Comparison of ENCODE assay signal across 12 mouse cellular contexts in the genomic region with DNA sequence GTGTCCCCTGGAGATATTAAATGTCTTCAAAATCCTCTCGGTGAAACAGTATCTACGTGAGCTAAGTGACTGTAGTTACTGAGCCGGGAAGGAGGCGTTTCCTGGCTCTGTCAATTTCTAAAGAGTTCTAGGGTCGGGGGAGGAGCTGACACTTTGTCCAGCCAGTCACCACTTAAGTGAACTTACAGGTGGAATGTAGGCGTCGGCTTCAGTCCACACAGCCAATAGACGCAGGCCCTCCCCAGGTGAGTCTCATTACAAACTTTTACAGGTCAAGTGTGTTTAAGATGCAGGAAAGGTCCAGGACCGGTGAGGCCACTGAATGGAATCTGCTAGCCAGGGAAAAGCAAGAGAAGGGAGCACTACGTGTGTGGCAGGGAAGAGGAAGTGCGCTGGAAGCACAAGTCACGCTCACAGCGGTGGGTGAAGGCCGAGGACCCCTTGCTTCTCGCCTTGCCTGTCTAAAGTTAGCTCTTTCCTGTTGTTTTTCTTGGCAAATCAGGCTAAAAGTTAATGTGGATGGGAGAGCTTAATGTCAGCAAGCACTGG.
DNase-seq lines count a peak whose midpoint lies in the region; ATAC-seq and TF ChIP-seq lines count a peak whose summit lies in the region.
"Had no signal": no experiment of that assay in that cellular context is flagged by ENCODE, and none has a peak within 500 bp of the region (broad histone marks: within the 10 kb centered on the region; RNA-seq: fewer than 3 reads in every experiment).

No protein-coding gene starts in this region.

- intact Hi-C loops in left cerebral cortex, postnatal 25 days (cut with DNase I): loop anchor here (5.0 kb wide), 1 partner anchor 940 kb away; no protein-coding TSS in a partner anchor

- peak overlapping the region; percentile 20; the same call in 1 of the 2 replicates for H3K4me2 ChIP-seq in liver, postnatal 0 days (ENCODE audit: low read depth, low read length)
- H3K4me2 ChIP-seq in lung, embryonic 14.5 days: peak overlapping the region; percentile 27; the same call in 1 of the 2 replicates
- H3K4me2 ChIP-seq in stomach, postnatal 0 days (replicated peaks; ENCODE audit: low read depth): no peak overlapping the region; the same call in 1 of the 2 replicates
- H3K4me2 ChIP-seq: neural tube, embryonic 13.5 days had no signal

- 44% methylated on average over 15 of the region's 15 CpGs for WGBS in liver, postnatal 0 days (ENCODE audit: insufficient replicate concordance)
- WGBS in kidney, adult 2 months: 16% methylated on average over 15 of the region's 15 CpGs
- 21% methylated on average over 15 of the region's 15 CpGs for WGBS in lung, embryonic 14.5 days
- 44% methylated on average over 15 of the region's 15 CpGs for WGBS in stomach, postnatal 0 days

- H3K27ac ChIP-seq in liver, postnatal 0 days (ENCODE audit: low read depth): peak overlapping the region; percentile 22; the same call in 1 of the 2 replicates
- no peak overlapping the region for H3K27ac ChIP-seq in kidney, adult 2 months (ENCODE audit: insufficient read depth, low read depth, low read length)
- H3K27ac ChIP-seq in lung, embryonic 14.5 days (ENCODE audit: low read depth): no peak overlapping the region
- no peak overlapping the region for H3K27ac ChIP-seq in stomach, postnatal 0 days (replicated peaks)
- H3K27ac ChIP-seq: gastrocnemius, adult 2 months; neural tube, embryonic 13.5 days had no signal

- no peak overlapping the region for H3K9ac ChIP-seq in liver, postnatal 0 days (replicated peaks)
- no peak overlapping the region for H3K9ac ChIP-seq in lung, embryonic 14.5 days
- H3K9ac ChIP-seq in stomach, postnatal 0 days (ENCODE audit: low read length): no peak overlapping the region
- H3K9ac ChIP-seq: neural tube, embryonic 13.5 days had no signal

- H3K4me3 ChIP-seq in liver, postnatal 0 days (ENCODE audit: low read depth, low read length): no peak overlapping the region
- no peak overlapping the region for H3K4me3 ChIP-seq in kidney, adult 2 months (ENCODE audit: insufficient read depth, low read depth, low read length)
- no peak overlapping the region; the same call in 1 of the 2 replicates for H3K4me3 ChIP-seq in lung, embryonic 14.5 days (ENCODE audit: low read depth, low read length)
- H3K4me3 ChIP-seq in stomach, postnatal 0 days (ENCODE audit: low read depth, low read length): no peak overlapping the region
- H3K4me3 ChIP-seq: gastrocnemius, adult 2 months; neural tube, embryonic 13.5 days had no signal

- no peak for TF ChIP-seq CTCF in liver, postnatal 0 days (IDR thresholded peaks at IDR 0.05; ENCODE audit: low read depth)
- TF ChIP-seq CTCF in kidney, adult 2 months (conservative IDR thresholded peaks at IDR 0.05; ENCODE audit: insufficient read depth, insufficient read length, low read depth, low read length): no peak
- TF ChIP-seq CTCF in lung, embryonic 14.5 days (IDR thresholded peaks at IDR 0.05; ENCODE audit: low read depth): no peak
- TF ChIP-seq CTCF in stomach, postnatal 0 days (IDR thresholded peaks at IDR 0.05; ENCODE audit: low read depth): no peak

- no peaks in the 10 kb centered on the region for H3K4me1 ChIP-seq in liver, postnatal 0 days (ENCODE audit: insufficient read depth)
- no peaks in the 10 kb centered on the region for H3K4me1 ChIP-seq in kidney, adult 2 months (ENCODE audit: control insufficient read depth, insufficient read depth, low read length)
- 0 out of 2 replicates have a peak, but pooled peaks cover 3% of the 10 kb centered on the region for H3K4me1 ChIP-seq in lung, embryonic 14.5 days (ENCODE audit: insufficient read depth)
- no peaks in the 10 kb centered on the region for H3K4me1 ChIP-seq in stomach, postnatal 0 days (replicated peaks; ENCODE audit: control insufficient read depth, insufficient read depth)

- ATAC-seq in liver, postnatal 0 days: no peak
- 0 out of 2 replicates have a peak, but pooled peaks have one; percentile 47 for ATAC-seq in lung, embryonic 14.5 days (ENCODE audit: insufficient read depth)
- peak; percentile 90 for ATAC-seq in stomach, postnatal 0 days (ENCODE audit: low FRiP score, low TSS enrichment)
- no peak for ATAC-seq in cerebellum, adult (ENCODE audit: insufficient number of reproducible peaks, low FRiP score, low TSS enrichment)

- no peak for TF ChIP-seq POLR2A in kidney, adult 2 months (IDR thresholded peaks at IDR 0.05; ENCODE audit: low read depth, low read length)

- H3K36me3 ChIP-seq in liver, postnatal 0 days (replicated peaks; ENCODE audit: insufficient read depth, low read length): no peaks in the 10 kb centered on the region
- no peaks in the 10 kb centered on the region for H3K36me3 ChIP-seq in kidney, adult 2 months (ENCODE audit: control insufficient read depth, insufficient read depth, low read length)
- H3K36me3 ChIP-seq in lung, embryonic 14.5 days (ENCODE audit: insufficient read depth): no peaks in the 10 kb centered on the region
- no peaks in the 10 kb centered on the region for H3K36me3 ChIP-seq in stomach, postnatal 0 days (ENCODE audit: control insufficient read depth, insufficient read depth, low read length)
- H3K36me3 ChIP-seq: neural tube, embryonic 13.5 days had no signal

- no peaks in the 10 kb centered on the region for H3K27me3 ChIP-seq in liver, postnatal 0 days (ENCODE audit: insufficient read depth, low read length)
- no peaks in the 10 kb centered on the region for H3K27me3 ChIP-seq in kidney, adult 2 months (replicated peaks; ENCODE audit: control insufficient read depth, insufficient read depth, low read length)
- H3K27me3 ChIP-seq in lung, embryonic 14.5 days (ENCODE audit: insufficient read depth, low read length): no peaks in the 10 kb centered on the region
- no peaks in the 10 kb centered on the region for H3K27me3 ChIP-seq in stomach, postnatal 0 days (ENCODE audit: control insufficient read depth, insufficient read depth, low read length)
- H3K27me3 ChIP-seq: neural tube, embryonic 13.5 days had no signal

- no peaks in the 10 kb centered on the region for H3K9me3 ChIP-seq in liver, postnatal 0 days (ENCODE audit: low read length)
- H3K9me3 ChIP-seq in lung, embryonic 14.5 days (ENCODE audit: low read depth, low read length): no peaks in the 10 kb centered on the region
- no peaks in the 10 kb centered on the region for H3K9me3 ChIP-seq in stomach, postnatal 0 days (ENCODE audit: control insufficient read depth, low read length)
- H3K9me3 ChIP-seq: neural tube, embryonic 13.5 days had no signal

- TF ChIP-seq EP300 in liver, postnatal 0 days (IDR thresholded peaks at IDR 0.05; ENCODE audit: low read depth): no peak
- TF ChIP-seq EP300 in stomach, postnatal 0 days (optimal IDR thresholded peaks at IDR 0.05): no peak

- DNase-seq in liver, postnatal 0 days: no peak
- no peak for DNase-seq in liver
- peak; percentile 49 for DNase-seq in kidney, adult 2 months
- DNase-seq in lung, embryonic 14.5 days: peak; percentile 42
- DNase-seq in stomach, postnatal 0 days (ENCODE audit: low spot score): peak; percentile 68
- no peak for DNase-seq in left cerebral cortex, postnatal 25 days (ENCODE audit: low spot score in 2 of 2)
- no peak for DNase-seq in left cerebral cortex, adult 8-10 months (ENCODE audit: low spot score in 2 of 2)
- DNase-seq: cerebellum, postnatal 14 days; gastrocnemius, adult 2 months; left cerebral cortex, postnatal 4 days had no signal

Comparison
In these comparisons a context has a peak if more than half of its experiments do, and no peak if none do; other contexts are left out.
1. ATAC-seq: peak in lung, embryonic 14.5 days (single experiment) and stomach, postnatal 0 days (single experiment); none in liver, postnatal 0 days (single experiment) and cerebellum, adult (single experiment).
2. DNase-seq: peak in kidney, adult 2 months (single experiment), lung, embryonic 14.5 days (single experiment) and stomach, postnatal 0 days (single experiment); none in liver, postnatal 0 days (single experiment), liver (single experiment), left cerebral cortex, postnatal 25 days (0 of 2) and left cerebral cortex, adult 8-10 months (0 of 2).